Mouse (Mus musculus): ENCODE data around the gene Tmem132d. TPM values are rescaled to one million over a fixed set of nuclear protein-coding genes. Genes with fewer than 3 reads are reported as not detected.

The Tmem132d gene
- polyA plus RNA-seq, 1 experiment from 2014 or later = 0.07 TPM

DNA sequence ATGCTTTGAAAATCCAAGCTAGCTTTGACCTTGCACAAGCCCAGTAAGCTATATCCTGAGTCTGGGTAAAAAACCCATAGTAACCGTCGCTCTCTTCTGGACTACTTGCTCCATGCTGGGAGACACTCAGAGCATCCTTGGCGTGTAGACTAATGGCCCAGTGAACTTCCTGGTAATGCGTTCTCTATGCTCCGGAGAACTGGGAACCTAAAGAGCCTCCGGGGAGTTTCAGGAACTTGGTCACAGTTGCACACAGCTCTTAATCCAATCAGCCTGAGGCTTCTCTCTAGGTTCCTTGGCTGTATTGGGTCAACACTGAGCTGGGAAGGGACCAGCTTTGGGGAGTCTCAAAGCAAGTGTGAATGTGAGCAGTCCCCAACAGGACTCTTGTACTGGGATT is 12.0 kb upstream of the Tmem132d start:
- H3K9me3 ChIP-seq (replicated peaks; ENCODE audit: control insufficient read depth, low read length) = no peaks in the 10 kb centered on the region
- WGBS (ENCODE audit: insufficient replicate concordance) = 20% methylated on average over 6 of the region's 6 CpGs
- no peak overlapping the region for H3K4me2 ChIP-seq
- H3K4me3 ChIP-seq (ENCODE audit: low read depth, low read length) = no peak overlapping the region
- H3K9ac ChIP-seq (ENCODE audit: low read depth, low read length) = no peak overlapping the region
- no peaks in the 10 kb centered on the region for H3K4me1 ChIP-seq (ENCODE audit: control insufficient read depth, insufficient read depth, low read length)
- ATAC-seq (replicated peaks; ENCODE audit: insufficient number of reproducible peaks, low FRiP score, low TSS enrichment) = no peak
- H3K27me3 ChIP-seq (ENCODE audit: control insufficient read depth, insufficient read depth, low read length) = peaks cover 24% of the 10 kb centered on the region
- no peak overlapping the region for H3K27ac ChIP-seq (ENCODE audit: low read depth, low read length)
- H3K36me3 ChIP-seq (ENCODE audit: control insufficient read depth, insufficient read depth, low read length) = no peaks in the 10 kb centered on the region

DNA sequence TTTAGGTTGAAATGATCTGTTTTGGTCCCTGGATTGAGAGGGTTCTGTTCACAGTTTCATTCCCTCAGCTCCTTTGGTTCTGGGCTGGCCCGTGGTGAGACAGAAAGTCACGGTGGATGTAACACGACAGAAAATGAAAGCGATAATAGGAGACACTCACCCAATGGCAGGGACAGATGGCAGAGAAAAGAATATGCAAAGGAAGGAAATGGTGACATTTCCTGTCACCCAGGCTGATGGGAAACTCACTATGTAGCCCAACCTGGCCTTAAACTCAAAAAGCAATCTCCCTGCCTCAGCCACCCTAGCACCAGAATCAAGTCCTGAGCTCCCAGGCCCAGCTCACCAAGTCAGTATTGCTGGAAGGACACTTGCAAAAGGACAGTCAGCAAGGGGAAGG is 11.0 kb upstream of the Tmem132d start:
- Histone ChIP-seq H3K4me2 (peak overlapping the region; percentile 44), H3K27me3 (ENCODE audit: control insufficient read depth, insufficient read depth, low read length) (peaks cover 29% of the 10 kb centered on the region), H3K36me3 (ENCODE audit: control insufficient read depth, insufficient read depth, low read length) (no peaks in the 10 kb centered on the region), H3K9ac (ENCODE audit: low read depth, low read length) (no peak overlapping the region), H3K27ac (ENCODE audit: low read depth, low read length) (no peak overlapping the region), H3K4me3 (ENCODE audit: low read depth, low read length) (peak overlapping the region; percentile 10; the same call in 1 of the 2 replicates), H3K9me3 (replicated peaks; ENCODE audit: control insufficient read depth, low read length) (no peaks in the 10 kb centered on the region), H3K4me1 (ENCODE audit: control insufficient read depth, insufficient read depth, low read length) (no peaks in the 10 kb centered on the region)
- ATAC-seq (replicated peaks; ENCODE audit: insufficient number of reproducible peaks, low FRiP score, low TSS enrichment) = no peak
- WGBS (ENCODE audit: insufficient replicate concordance) = 44% methylated on average over 4 of the region's 4 CpGs

DNA sequence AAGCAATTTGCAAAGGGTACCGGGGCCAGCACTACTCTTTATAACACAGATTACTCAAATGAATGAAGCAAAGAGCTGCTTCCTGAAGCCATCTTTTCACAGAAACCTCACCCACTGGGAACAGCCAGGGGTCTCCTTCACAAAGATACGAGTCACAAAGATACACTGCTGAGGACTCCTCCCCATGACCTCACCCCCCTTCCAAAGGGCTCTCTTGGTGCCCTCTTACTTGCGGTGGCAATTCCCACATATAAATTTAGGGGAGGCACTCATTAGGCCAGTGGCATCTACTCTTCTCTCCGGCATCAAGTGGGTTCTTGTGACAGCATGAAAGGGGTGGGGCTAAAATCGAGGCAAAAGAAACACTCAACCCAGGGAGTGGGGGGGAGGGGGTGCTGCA is 8.2 kb upstream of the Tmem132d start:
- Histone ChIP-seq H3K4me1 (ENCODE audit: control insufficient read depth, insufficient read depth, low read length) (no peaks in the 10 kb centered on the region), H3K4me3 (ENCODE audit: low read depth, low read length) (no peak overlapping the region), H3K4me2 (no peak overlapping the region), H3K9ac (ENCODE audit: low read depth, low read length) (no peak overlapping the region), H3K27ac (ENCODE audit: low read depth, low read length) (no peak overlapping the region), H3K9me3 (replicated peaks; ENCODE audit: control insufficient read depth, low read length) (no peaks in the 10 kb centered on the region), H3K27me3 (ENCODE audit: control insufficient read depth, insufficient read depth, low read length) (peaks cover 43% of the 10 kb centered on the region), H3K36me3 (ENCODE audit: control insufficient read depth, insufficient read depth, low read length) (no peaks in the 10 kb centered on the region)
- no peak for ATAC-seq (replicated peaks; ENCODE audit: insufficient number of reproducible peaks, low FRiP score, low TSS enrichment)
- WGBS (ENCODE audit: insufficient replicate concordance) = 18% methylated on average over 5 of the region's 5 CpGs

DNA sequence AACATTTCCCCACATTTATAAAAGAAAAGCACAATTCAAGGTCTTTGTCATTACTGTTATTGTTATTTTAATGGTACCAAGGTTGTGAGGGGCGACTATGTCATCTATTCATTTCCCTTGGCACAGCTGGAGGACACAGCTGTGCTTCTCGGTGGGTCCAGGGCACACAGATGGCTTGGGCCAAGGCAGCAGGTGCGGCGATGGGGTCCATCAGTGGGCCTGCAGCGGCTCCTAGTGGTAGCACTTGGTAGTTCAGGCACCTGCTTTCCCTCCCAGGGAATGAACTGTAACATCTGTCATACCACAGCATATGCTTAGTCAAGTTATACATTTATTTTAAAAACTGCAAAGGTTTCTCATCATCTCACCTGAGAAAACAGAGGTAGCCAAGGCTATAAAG is 7.0 kb upstream of the Tmem132d start:
- H3K4me3 ChIP-seq (ENCODE audit: low read depth, low read length) = no peak overlapping the region
- WGBS (ENCODE audit: insufficient replicate concordance) = 3% methylated on average over 5 of the region's 5 CpGs
- H3K4me2 ChIP-seq = no peak overlapping the region
- H3K9ac ChIP-seq (ENCODE audit: low read depth, low read length) = no peak overlapping the region
- peaks cover 38% of the 10 kb centered on the region for H3K27me3 ChIP-seq (ENCODE audit: control insufficient read depth, insufficient read depth, low read length)
- H3K36me3 ChIP-seq (ENCODE audit: control insufficient read depth, insufficient read depth, low read length) = no peaks in the 10 kb centered on the region
- H3K27ac ChIP-seq (ENCODE audit: low read depth, low read length) = no peak overlapping the region
- no peak for ATAC-seq (replicated peaks; ENCODE audit: insufficient number of reproducible peaks, low FRiP score, low TSS enrichment)
- H3K4me1 ChIP-seq (ENCODE audit: control insufficient read depth, insufficient read depth, low read length) = no peaks in the 10 kb centered on the region
- H3K9me3 ChIP-seq (replicated peaks; ENCODE audit: control insufficient read depth, low read length) = no peaks in the 10 kb centered on the region

DNA sequence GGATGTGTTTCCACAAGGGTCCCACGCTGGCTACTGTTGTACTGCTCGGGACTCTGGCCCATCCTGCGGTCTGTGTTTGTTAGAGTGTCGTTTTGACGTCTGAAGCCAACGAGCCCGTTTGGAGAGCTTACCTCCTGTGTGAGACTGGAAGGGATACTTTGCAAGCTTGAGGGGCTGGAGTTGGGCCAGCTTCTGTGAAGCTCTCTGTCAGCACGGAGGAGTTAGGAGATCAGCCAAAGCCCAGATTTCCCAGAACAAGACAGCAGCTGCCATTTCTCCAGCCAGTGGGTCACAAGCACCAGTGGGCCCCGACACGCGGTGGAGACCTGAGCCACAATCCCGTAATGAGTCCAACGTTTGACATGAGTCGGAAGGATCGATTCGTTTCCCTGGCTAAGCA is 5.2 kb upstream of the Tmem132d start:
- H3K27ac ChIP-seq (ENCODE audit: low read depth, low read length) = no peak overlapping the region
- H3K36me3 ChIP-seq (ENCODE audit: control insufficient read depth, insufficient read depth, low read length) = no peaks in the 10 kb centered on the region
- peaks cover 43% of the 10 kb centered on the region for H3K27me3 ChIP-seq (ENCODE audit: control insufficient read depth, insufficient read depth, low read length)
- no peak overlapping the region for H3K4me3 ChIP-seq (ENCODE audit: low read depth, low read length)
- H3K9me3 ChIP-seq (replicated peaks; ENCODE audit: control insufficient read depth, low read length) = no peaks in the 10 kb centered on the region
- H3K4me2 ChIP-seq = no peak overlapping the region
- H3K9ac ChIP-seq (ENCODE audit: low read depth, low read length) = no peak overlapping the region
- ATAC-seq (replicated peaks; ENCODE audit: insufficient number of reproducible peaks, low FRiP score, low TSS enrichment) = no peak
- WGBS (ENCODE audit: insufficient replicate concordance) = 71% methylated on average over 16 of the region's 16 CpGs
- H3K4me1 ChIP-seq (ENCODE audit: control insufficient read depth, insufficient read depth, low read length) = no peaks in the 10 kb centered on the region

DNA sequence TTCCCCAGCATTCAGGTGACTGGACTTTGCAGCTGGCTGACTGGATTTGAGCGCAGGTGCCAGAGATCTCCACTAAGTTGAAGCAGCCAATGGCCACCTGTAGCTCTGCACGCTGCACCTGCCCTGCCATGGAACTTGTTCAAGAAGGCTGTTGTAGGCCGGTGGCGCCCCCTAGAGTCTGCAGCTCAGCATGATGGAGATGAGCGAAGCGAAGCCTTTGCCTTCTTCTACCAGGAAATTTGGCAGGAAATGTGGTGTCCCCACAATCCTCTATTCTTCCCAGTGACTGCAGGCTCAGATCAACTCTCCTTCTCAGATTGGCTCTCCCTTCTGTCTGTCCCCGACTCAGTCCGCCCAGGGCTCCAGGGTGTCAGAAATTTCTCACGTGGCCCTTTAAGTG is 4.0 kb upstream of the Tmem132d start:
- Histone ChIP-seq H3K27ac (ENCODE audit: low read depth, low read length) (no peak overlapping the region), H3K36me3 (ENCODE audit: control insufficient read depth, insufficient read depth, low read length) (no peaks in the 10 kb centered on the region), H3K9me3 (replicated peaks; ENCODE audit: control insufficient read depth, low read length) (no peaks in the 10 kb centered on the region), H3K27me3 (ENCODE audit: control insufficient read depth, insufficient read depth, low read length) (peaks cover 50% of the 10 kb centered on the region), H3K4me3 (ENCODE audit: low read depth, low read length) (no peak overlapping the region), H3K4me2 (no peak overlapping the region), H3K4me1 (ENCODE audit: control insufficient read depth, insufficient read depth, low read length) (no peaks in the 10 kb centered on the region), H3K9ac (ENCODE audit: low read depth, low read length) (no peak overlapping the region)
- 11% methylated on average over 9 of the region's 9 CpGs for WGBS (ENCODE audit: insufficient replicate concordance)
- no peak for ATAC-seq (replicated peaks; ENCODE audit: insufficient number of reproducible peaks, low FRiP score, low TSS enrichment)

DNA sequence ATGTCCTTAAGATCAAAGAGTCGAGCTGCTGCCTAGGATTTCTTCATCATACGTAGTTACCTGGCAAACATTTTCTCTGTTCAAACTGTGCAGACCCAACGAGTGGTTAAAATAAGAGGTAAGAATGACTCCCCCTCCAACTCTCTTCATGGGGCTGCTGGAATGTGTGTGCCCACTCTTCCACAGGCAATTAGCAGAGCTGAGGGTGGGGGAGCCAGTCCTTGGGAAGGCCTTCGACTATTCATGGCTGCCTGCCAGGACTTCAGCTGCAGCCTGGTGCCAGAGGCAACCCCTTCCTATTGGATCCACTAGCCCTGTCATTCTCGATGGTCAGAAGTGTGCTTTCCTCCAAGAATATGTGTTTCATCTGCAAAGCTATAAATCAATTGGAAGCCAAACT is 2.8 kb upstream of the Tmem132d start:
- H3K4me2 ChIP-seq = no peak overlapping the region
- no peaks in the 10 kb centered on the region for H3K4me1 ChIP-seq (ENCODE audit: control insufficient read depth, insufficient read depth, low read length)
- H3K27ac ChIP-seq (ENCODE audit: low read depth, low read length) = no peak overlapping the region
- H3K36me3 ChIP-seq (ENCODE audit: control insufficient read depth, insufficient read depth, low read length) = no peaks in the 10 kb centered on the region
- H3K9me3 ChIP-seq (replicated peaks; ENCODE audit: control insufficient read depth, low read length) = no peaks in the 10 kb centered on the region
- H3K9ac ChIP-seq (ENCODE audit: low read depth, low read length) = no peak overlapping the region
- peaks cover 60% of the 10 kb centered on the region for H3K27me3 ChIP-seq (ENCODE audit: control insufficient read depth, insufficient read depth, low read length)
- H3K4me3 ChIP-seq (ENCODE audit: low read depth, low read length) = no peak overlapping the region
- WGBS (ENCODE audit: insufficient replicate concordance) = 55% methylated on average over 5 of the region's 5 CpGs
- ATAC-seq (replicated peaks; ENCODE audit: insufficient number of reproducible peaks, low FRiP score, low TSS enrichment) = no peak

DNA sequence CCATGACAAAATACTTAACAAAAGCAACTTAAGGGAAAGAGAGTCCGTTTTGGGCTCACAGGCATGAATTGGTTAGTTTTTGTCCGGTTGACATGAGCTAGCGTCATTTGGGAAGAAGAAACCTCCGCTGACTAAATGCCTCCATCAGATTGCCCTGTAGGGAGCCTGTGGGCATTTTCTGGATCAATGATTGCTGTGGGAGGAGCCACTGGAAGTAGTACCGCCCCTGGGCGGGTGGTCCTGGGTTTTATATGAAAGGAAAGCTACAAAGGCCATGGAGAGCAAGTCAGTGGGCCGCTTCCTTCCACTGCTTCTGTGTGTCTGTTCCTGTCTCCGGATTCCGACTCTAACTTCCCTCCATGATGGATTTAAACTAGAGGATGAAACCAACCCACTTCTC is 909 bp upstream of the Tmem132d start:
- Histone ChIP-seq H3K9me3 (replicated peaks; ENCODE audit: control insufficient read depth, low read length) (no peaks in the 10 kb centered on the region), H3K27ac (ENCODE audit: low read depth, low read length) (no peak overlapping the region), H3K4me1 (ENCODE audit: control insufficient read depth, insufficient read depth, low read length) (no peaks in the 10 kb centered on the region), H3K4me3 (ENCODE audit: low read depth, low read length) (no peak overlapping the region), H3K9ac (ENCODE audit: low read depth, low read length) (no peak overlapping the region), H3K36me3 (ENCODE audit: control insufficient read depth, insufficient read depth, low read length) (no peaks in the 10 kb centered on the region), H3K27me3 (ENCODE audit: control insufficient read depth, insufficient read depth, low read length) (peaks cover 63% of the 10 kb centered on the region), H3K4me2 (no peak overlapping the region)
- WGBS (ENCODE audit: insufficient replicate concordance) = 36% methylated on average over 9 of the region's 9 CpGs
- ATAC-seq (replicated peaks; ENCODE audit: insufficient number of reproducible peaks, low FRiP score, low TSS enrichment) = no peak

DNA sequence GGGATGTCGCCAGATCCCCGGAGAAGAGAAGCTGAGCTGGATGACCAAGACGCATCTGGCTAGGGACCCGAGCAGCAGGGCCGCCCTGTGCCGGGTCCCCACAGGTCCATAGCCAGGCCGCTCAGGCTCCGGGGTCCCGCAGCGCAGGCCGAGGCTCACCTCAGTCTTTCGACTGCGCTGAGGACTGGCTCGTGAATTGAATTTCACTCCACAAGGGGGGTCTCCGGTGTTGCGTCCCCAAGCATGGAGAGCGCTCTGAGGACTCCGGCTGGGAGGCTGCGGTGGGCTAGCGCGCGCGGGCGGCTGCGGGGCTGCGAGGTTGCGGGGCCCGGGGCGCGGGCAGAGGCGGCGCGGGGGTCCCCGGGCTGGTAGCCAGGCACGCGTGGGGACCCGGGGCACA is 455 bp downstream of the Tmem132d start:
- H3K4me2 ChIP-seq = peak overlapping the region; percentile 60
- peak overlapping the region; percentile 33 for H3K4me3 ChIP-seq (ENCODE audit: low read depth, low read length)
- peaks cover 59% of the 10 kb centered on the region for H3K27me3 ChIP-seq (ENCODE audit: control insufficient read depth, insufficient read depth, low read length)
- H3K4me1 ChIP-seq (ENCODE audit: control insufficient read depth, insufficient read depth, low read length) = no peaks in the 10 kb centered on the region
- no peaks in the 10 kb centered on the region for H3K9me3 ChIP-seq (replicated peaks; ENCODE audit: control insufficient read depth, low read length)
- no peaks in the 10 kb centered on the region for H3K36me3 ChIP-seq (ENCODE audit: control insufficient read depth, insufficient read depth, low read length)
- no peak for ATAC-seq (replicated peaks; ENCODE audit: insufficient number of reproducible peaks, low FRiP score, low TSS enrichment)
- 1% methylated on average over 37 of the region's 37 CpGs for WGBS (ENCODE audit: insufficient replicate concordance)
- H3K27ac ChIP-seq (ENCODE audit: low read depth, low read length) = no peak overlapping the region
- no peak overlapping the region for H3K9ac ChIP-seq (ENCODE audit: low read depth, low read length)
